Mouse (Mus musculus) heart, adult 2 months (tissue): ENCODE measurements around the gene D630003M21Rik.

Experiments
- CTCF ChIP-seq: fragments of 200-600 bp; IDR thresholded peaks from 2 replicates; pipeline ENCODE4 v1.8.1; 2022; ENCODE audit warnings: antibody characterized with exemption, mild to moderate bottlenecking, moderate library complexity
- POLR2A ChIP-seq: fragments of 200-500 bp; IDR thresholded peaks from 2 replicates; pipeline ENCODE4 v1.6.1; 2011; ENCODE audit warnings: mild to moderate bottlenecking, low read depth, low read length, control low read depth; ENCODE audit not compliant: insufficient read depth

- TF ChIP-seq CTCF (no peak), POLR2A (no peak)
Observed at GRCm38 (mm10) chr2:158157654-158158053, 71.4 kb downstream of the D630003M21Rik start.
